In the genomic region with DNA sequence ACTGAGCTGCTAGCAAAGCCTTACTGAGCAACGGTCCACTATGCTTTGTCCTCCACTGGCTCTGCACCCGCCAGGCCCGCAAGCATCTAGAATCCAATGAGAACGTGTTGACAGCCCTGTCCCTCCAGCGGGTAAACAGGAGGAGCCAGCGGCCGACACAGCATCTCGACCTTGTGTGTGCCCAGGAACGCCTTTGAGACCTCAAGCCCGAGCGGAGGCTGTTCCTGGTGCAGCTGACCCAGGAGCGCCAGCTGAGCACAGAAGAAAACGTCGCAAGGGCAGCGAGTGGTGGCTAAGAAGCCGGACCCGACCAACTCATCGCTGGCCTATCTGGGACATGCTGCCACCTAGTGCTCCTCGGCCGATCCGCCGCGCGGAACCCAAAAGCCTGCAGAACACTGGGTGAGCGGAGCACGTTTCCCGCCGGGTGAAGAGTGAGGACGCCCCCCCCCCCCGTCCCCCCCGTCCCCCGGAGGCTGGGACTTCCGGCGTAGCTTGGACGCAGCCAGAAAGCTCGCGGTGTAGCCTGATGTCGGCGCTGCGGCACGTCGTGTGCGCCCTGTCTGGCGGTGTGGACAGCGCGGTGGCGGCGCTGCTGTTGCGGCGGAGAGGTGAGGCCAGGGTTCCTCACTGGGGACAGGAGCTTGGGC, we compare ENCODE assay signal across 8 mouse cellular contexts. TPM values are rescaled to one million over a fixed set of nuclear protein-coding genes. Genes with fewer than 3 reads are reported as not detected.
DNase-seq lines count a peak whose midpoint lies in the region; ATAC-seq and TF ChIP-seq lines count a peak whose summit lies in the region.

Gene Trmu (plus strand): TSS at position 465 of the 650 bp plus-strand sequence.

- H3K9me3 ChIP-seq in ES-E14 (ENCODE audit: control insufficient read depth, insufficient read depth, low read depth, low read length), result no peaks in the 10 kb centered on the region
- H3K9me3 ChIP-seq in forebrain, embryonic 16.5 days (ENCODE audit: control insufficient read depth, low read length), result no peaks in the 10 kb centered on the region
- no peaks in the 10 kb centered on the region for H3K9me3 ChIP-seq in lung, embryonic 14.5 days (ENCODE audit: low read depth, low read length)

- H3K4me2 ChIP-seq in forebrain, embryonic 16.5 days (ENCODE audit: low read length), result peak within 1 kb of the TSS; percentile 99
- H3K4me2 ChIP-seq in lung, embryonic 14.5 days, result peak within 1 kb of the TSS; percentile 77

- under 1% methylated on average over 48 of the region's 50 CpGs for WGBS in forebrain, embryonic 16.5 days
- 1% methylated on average over 50 of the region's 50 CpGs for WGBS in lung, embryonic 14.5 days
- under 1% methylated on average over 49 of the region's 50 CpGs for WGBS in olfactory bulb, adult 2 months
- 2% methylated on average over 49 of the region's 50 CpGs for WGBS in thymus, adult 2 months

- peak; percentile 98 for ATAC-seq in forebrain, embryonic 16.5 days
- peak; percentile 96 for ATAC-seq in lung, embryonic 14.5 days (ENCODE audit: insufficient read depth)

- H3K9ac ChIP-seq in ES-E14 (ENCODE audit: insufficient read depth, low read depth, low read length, poor library complexity, severe bottlenecking), result peak within 1 kb of the TSS; percentile 95
- H3K9ac ChIP-seq in forebrain, embryonic 16.5 days (replicated peaks; ENCODE audit: low read depth, low read length), result peak within 1 kb of the TSS; percentile 93
- peak within 1 kb of the TSS; percentile 81 for H3K9ac ChIP-seq in lung, embryonic 14.5 days

- peak within 1 kb of the TSS; percentile 44; the same call in 1 of the 2 replicates for H3K27ac ChIP-seq in ES-E14 (ENCODE audit: insufficient read depth, low read depth, low read length, poor library complexity, severe bottlenecking)
- H3K27ac ChIP-seq in forebrain, embryonic 16.5 days (ENCODE audit: low read length), result peak within 1 kb of the TSS; percentile 82
- H3K27ac ChIP-seq in layer of hippocampus, adult 2 months, result peak within 1 kb of the TSS; percentile 97
- H3K27ac ChIP-seq in lung, embryonic 14.5 days (ENCODE audit: low read depth), result peak within 1 kb of the TSS; percentile 89
- peak within 1 kb of the TSS; percentile 83 for H3K27ac ChIP-seq in olfactory bulb, adult 2 months (ENCODE audit: insufficient read depth, low read depth, low read length)
- peak within 1 kb of the TSS; percentile 44 for H3K27ac ChIP-seq in thymus, adult 2 months (ENCODE audit: control insufficient read depth, insufficient read depth, low read length)

- H3K27me3 ChIP-seq in forebrain, embryonic 16.5 days (replicated peaks; ENCODE audit: control insufficient read depth, insufficient read depth, low read length), result no peaks in the 10 kb centered on the region
- H3K27me3 ChIP-seq in lung, embryonic 14.5 days (ENCODE audit: insufficient read depth, low read length), result no peaks in the 10 kb centered on the region
- no peaks in the 10 kb centered on the region for H3K27me3 ChIP-seq in thymus, adult 2 months (ENCODE audit: control insufficient read depth, insufficient read depth, low read length)

- peaks cover 41% of the 10 kb centered on the region for H3K36me3 ChIP-seq in ES-E14 (ENCODE audit: control insufficient read depth, insufficient read depth, low read length, poor library complexity, severe bottlenecking)
- 0 out of 2 replicates have a peak, but pooled peaks cover 2% of the 10 kb centered on the region for H3K36me3 ChIP-seq in forebrain, embryonic 16.5 days (ENCODE audit: control insufficient read depth, insufficient read depth)
- H3K36me3 ChIP-seq in lung, embryonic 14.5 days (ENCODE audit: insufficient read depth), result peaks cover 52% of the 10 kb centered on the region
- no peaks in the 10 kb centered on the region; the same call in none of the 2 replicates for H3K36me3 ChIP-seq in thymus, adult 2 months (ENCODE audit: control insufficient read depth, insufficient read depth, low read length)

- TF ChIP-seq POLR2A in olfactory bulb, adult 2 months (IDR thresholded peaks at IDR 0.05; ENCODE audit: insufficient read depth, low read depth, low read length), result peak; percentile 61
- peak; percentile 77 for TF ChIP-seq POLR2A in thymus, adult 2 months (IDR thresholded peaks at IDR 0.05; ENCODE audit: control insufficient read depth, extremely low read depth, insufficient read depth, low read length, poor library complexity)

- peak within 1 kb of the TSS; percentile 65 to 94 for H3K4me3 ChIP-seq in ES-E14 (ENCODE audit: insufficient read depth in 1 of 2, low read depth in 1 of 2, low read length in 2 of 2, poor library complexity in 1 of 2, severe bottlenecking in 1 of 2)
- peak within 1 kb of the TSS; percentile 94 for H3K4me3 ChIP-seq in forebrain, embryonic 16.5 days (replicated peaks; ENCODE audit: low read length)
- peak within 1 kb of the TSS; percentile 93 for H3K4me3 ChIP-seq in layer of hippocampus, adult 2 months
- H3K4me3 ChIP-seq in lung, embryonic 14.5 days (ENCODE audit: low read depth, low read length), result peak within 1 kb of the TSS; percentile 69
- peak within 1 kb of the TSS; percentile 82 for H3K4me3 ChIP-seq in olfactory bulb, adult 2 months (ENCODE audit: insufficient read depth, low read depth, low read length)
- peak within 1 kb of the TSS; percentile 83 for H3K4me3 ChIP-seq in thymus, adult 2 months (ENCODE audit: control insufficient read depth, insufficient read depth, low read length)

- TF ChIP-seq CTCF in layer of hippocampus, adult 2 months (conservative IDR thresholded peaks at IDR 0.05), result peak; percentile 76
- TF ChIP-seq CTCF in lung, embryonic 14.5 days (IDR thresholded peaks at IDR 0.05; ENCODE audit: low read depth), result peak; percentile 72
- no peak; the same call in 1 of the 2 replicates for TF ChIP-seq CTCF in olfactory bulb, adult 2 months (IDR thresholded peaks at IDR 0.05; ENCODE audit: insufficient read depth, low read depth, low read length)
- TF ChIP-seq CTCF in thymus, adult 2 months (IDR thresholded peaks at IDR 0.05; ENCODE audit: borderline replicate concordance, control insufficient read depth, extremely low read depth, insufficient read depth, low read length, poor library complexity), result peak; percentile 28; the same call in 1 of the 2 replicates

- in situ Hi-C loops in ES-E14 (cut with MboI; ENCODE audit: low sequenced_read_pairs in 2 of 2, unreplicated experiment in 2 of 2), result no loop called here

- DNase-seq in ES-E14 (ENCODE audit: low read depth, low spot score), result peak; percentile 76
- DNase-seq in cerebellum, adult 11-12 months, result peak; percentile 92
- peak; percentile 84 to 90 for DNase-seq in heart, postnatal 36 days
- peak; percentile 86 to 90 for DNase-seq in layer of hippocampus, adult 2 months (ENCODE audit: low spot score in 2 of 2)
- DNase-seq in lung, embryonic 14.5 days, result peak; percentile 96
- DNase-seq in thymus, adult 2 months, result peak; percentile 83

- intact Hi-C loops in heart, postnatal 36 days (cut with DNase I), result no loop called here

- H3K4me1 ChIP-seq in ES-E14 (ENCODE audit: control insufficient read depth in 2 of 2, insufficient read depth in 2 of 2, low read length in 2 of 2, poor library complexity in 1 of 2), result peaks cover 3 to 4% of the 10 kb centered on the region in 2 experiments; a peak in 1 of 4 replicates
- H3K4me1 ChIP-seq in forebrain, embryonic 16.5 days (replicated peaks; ENCODE audit: control insufficient read depth, insufficient read depth, low read length), result peaks cover 18% of the 10 kb centered on the region
- H3K4me1 ChIP-seq in lung, embryonic 14.5 days (ENCODE audit: insufficient read depth), result 0 out of 2 replicates have a peak, but pooled peaks cover 4% of the 10 kb centered on the region
- no peaks in the 10 kb centered on the region for H3K4me1 ChIP-seq in olfactory bulb, adult 2 months (ENCODE audit: control insufficient read depth, insufficient read depth, low read length)
- peaks cover 6% of the 10 kb centered on the region for H3K4me1 ChIP-seq in thymus, adult 2 months (replicated peaks; ENCODE audit: control insufficient read depth, insufficient read depth, low read length)

TF ChIP-seq in ES-E14, 5 proteins besides CTCF, POLR2A, EP300 and RAD21:
- peak; percentile 81 for TF ChIP-seq HCFC1 (IDR thresholded peaks at IDR 0.05; ENCODE audit: borderline replicate concordance, insufficient read depth, low read length)
- no peak for TF ChIP-seq ZC3H11A (IDR thresholded peaks at IDR 0.05; ENCODE audit: borderline replicate concordance, low read depth, low read length)
- no peak for TF ChIP-seq CHD2 (IDR thresholded peaks at IDR 0.05; ENCODE audit: low read depth, low read length)

RNA-seq across cellular contexts. Expression of gene Trmu, which starts in this region (rescaled TPM):
- 30.4 and 32.2 TPM in 2 replicates for total RNA-seq in ES-E14 (2012; rRNA removed)
- 51.2 and 59.1 TPM in 2 replicates for polyA plus RNA-seq in forebrain, embryonic 16.5 days (2015; fragmentation: Nextera tagmentation; extraction: Ambion mirVana)
- 10 to 100 TPM; 17.3 to 21.0 TPM for total RNA-seq in heart, postnatal 36 days (2021)
- total RNA-seq in layer of hippocampus, adult 2 months (2021), result 10 to 100 TPM; 36.9 to 41.5 TPM
- 30.2 and 36.9 TPM in 2 replicates for polyA plus RNA-seq in lung, embryonic 14.5 days (2014; fragmentation: Nextera tagmentation; extraction: Ambion mirVana)
- polyA plus RNA-seq in olfactory bulb, adult 2 months (2012; ENCODE audit: insufficient read depth, insufficient read length, low replicate concordance, missing spikeins), result not detected in 2 replicates
- polyA plus RNA-seq in thymus, adult 2 months (2012; rRNA removed), result 34.7 and 39.1 TPM in 2 replicates

Comparison
In these comparisons a context has a peak if more than half of its experiments do, and no peak if none do; other contexts are left out.
1. Peak in every context shown above with its lines: DNase-seq, ATAC-seq, H3K4me3 ChIP-seq and H3K27ac ChIP-seq.
2. RNA of gene Trmu (polyA plus RNA-seq): 51.2 to 59.1 TPM in forebrain, embryonic 16.5 days, 34.7 to 39.1 TPM in thymus, adult 2 months and 30.2 to 36.9 TPM in lung, embryonic 14.5 days; not detected in olfactory bulb, adult 2 months; every median in the first group is over 10 times any median in the second.
3. H3K27ac ChIP-seq: peak in every context shown above with its lines; median percentile 97 in layer of hippocampus, adult 2 months; 89 in lung, embryonic 14.5 days; 83 in olfactory bulb, adult 2 months; 82 in forebrain, embryonic 16.5 days; 44 in ES-E14; 44 in thymus, adult 2 months.